Mouse (Mus musculus) stomach, postnatal 0 days (tissue): ENCODE measurements at regions not wholly inside any gene's neighbourhood (a gene's known extent, or its start where the extent isn't known, plus 50 kb on each side); places are given as distances from the start of the nearest gene placed in this dataset.

ENCODE experiments used
- ATAC-seq: fragments of 200-750 bp; cut with Nextera tagmentation; 2 replicates; pipeline ENCODE4 v1.8.0; 2017; ENCODE audit not compliant: low FRiP score, low TSS enrichment
- DNase-seq: peaks from one replicate; pipeline ENCODE4 v3.0.0-alpha.2; 2016; ENCODE audit warnings: low spot score
- H3K27ac ChIP-seq: fragments of 300-500 bp; sonication (generic); replicated peaks from 2 replicates; pipeline ENCODE4 v1.5.1; 2014; ENCODE audit warnings: mild to moderate bottlenecking, control low read depth
- H3K27me3 ChIP-seq: fragments of 300-500 bp; sonication (generic); 2 replicates; pipeline ENCODE4 v1.6.1; 2014; ENCODE audit warnings: low read length; ENCODE audit not compliant: control insufficient read depth, insufficient read depth
- H3K36me3 ChIP-seq: fragments of 300-500 bp; sonication (generic); 2 replicates; pipeline ENCODE4 v1.6.1; 2014; ENCODE audit warnings: low read length, mixed read lengths; ENCODE audit not compliant: control insufficient read depth, insufficient read depth
- H3K4me1 ChIP-seq: fragments of 300-500 bp; sonication (generic); replicated peaks from 2 replicates; pipeline ENCODE4 v1.6.1; 2014; ENCODE audit warnings: antibody characterized with exemption; ENCODE audit not compliant: control insufficient read depth, insufficient read depth
- H3K4me2 ChIP-seq: fragments of 300-500 bp; sonication (generic); replicated peaks from 2 replicates; pipeline ENCODE4 v1.6.1; 2014; ENCODE audit warnings: low read depth, mild to moderate bottlenecking, control low read depth, moderate library complexity
- H3K4me3 ChIP-seq: fragments of 300-500 bp; sonication (generic); 2 replicates; pipeline ENCODE4 v1.5.1; 2014; ENCODE audit warnings: low read depth, low read length, control low read depth
- H3K9ac ChIP-seq: fragments of 300-500 bp; sonication (generic); 2 replicates; pipeline ENCODE4 v1.6.1; 2014; ENCODE audit warnings: mild to moderate bottlenecking, low read length, control low read depth, mixed read lengths
- H3K9me3 ChIP-seq: fragments of 300-500 bp; sonication (generic); 2 replicates; pipeline ENCODE4 v1.6.1; 2016; ENCODE audit warnings: low read length; ENCODE audit not compliant: control insufficient read depth
- CTCF ChIP-seq: IDR thresholded peaks from 2 replicates; pipeline ENCODE4 v1.5.1; 2016; ENCODE audit warnings: antibody characterized with exemption, low read depth, mild to moderate bottlenecking, moderate library complexity
- EP300 ChIP-seq: optimal IDR thresholded peaks from 2 replicates; pipeline ENCODE3; 2016; ENCODE audit warnings: antibody characterized with exemption
- WGBS: fragments of 180-500 bp; shearing (Covaris S2); extraction: QIAGEN DNeasy Blood & Tissue Kit; methylation state at CpG from one replicate; pipeline ENCODE4 v1.1.7; 2014; 5-methylcytosine and 5-hydroxymethylcytosine counted together

GRCm38 (mm10) chr10:91313316-91313715 lies 132.2 kb upstream of the Tmpo start:
- Histone ChIP-seq H3K36me3 (no peaks in the 10 kb centered on the region), H3K27ac (no peak overlapping the region), H3K9me3 (no peaks in the 10 kb centered on the region), H3K9ac (no peak overlapping the region), H3K4me2 (no peak overlapping the region), H3K4me3 (no peak overlapping the region), H3K27me3 (no peaks in the 10 kb centered on the region), H3K4me1 (no peaks in the 10 kb centered on the region)
- no peak for TF ChIP-seq EP300
- TF ChIP-seq CTCF: no peak
- ATAC-seq (no peak), DNase-seq (no peak)
- 22% methylated on average over 3 of the region's 3 CpGs for whole genome bisulfite sequencing

DNA sequence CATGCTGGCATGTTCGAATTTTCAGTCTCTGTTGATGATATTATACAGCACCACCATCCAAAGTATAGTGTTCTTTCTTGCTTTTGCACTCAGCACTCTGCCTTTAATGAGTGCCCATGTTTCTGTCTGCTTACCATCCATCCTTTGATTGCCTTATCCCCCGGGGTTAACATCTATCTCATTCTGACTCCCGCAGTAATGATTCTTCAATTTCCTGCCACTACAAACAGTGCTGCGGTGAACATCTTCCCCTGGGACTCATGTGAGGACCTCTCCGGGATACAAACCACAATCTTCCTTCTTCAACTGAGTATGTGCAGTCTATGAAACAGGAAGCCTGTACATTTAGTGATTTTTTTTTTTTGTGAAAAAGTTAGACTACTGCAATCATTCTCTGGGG lies 131.8 kb upstream of the Tmpo start:
- no peaks in the 10 kb centered on the region for H3K4me1 ChIP-seq
- DNase-seq: no peak

DNA sequence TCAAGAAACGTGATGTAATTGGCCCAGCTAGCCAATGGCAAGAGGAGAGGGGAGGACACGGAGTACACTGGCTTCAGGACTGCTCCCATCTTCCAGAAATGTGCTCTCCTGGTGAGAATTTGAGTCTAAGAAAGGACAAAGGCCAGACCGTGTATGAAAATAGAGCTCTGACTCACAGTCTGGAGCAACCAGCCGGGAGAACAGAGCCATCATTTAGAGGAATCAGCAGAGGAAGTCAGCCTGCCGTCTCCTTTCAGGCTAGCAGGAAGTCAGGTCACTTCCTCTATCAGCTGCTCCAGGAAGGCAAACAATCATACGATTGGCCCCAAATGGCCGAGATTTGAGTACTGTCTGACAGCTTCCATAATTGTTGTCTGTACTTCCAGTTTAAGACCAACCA lies 119.0 kb upstream of the Tmpo start:
- ATAC-seq (no peak), DNase-seq (no peak)
- H3K4me3 ChIP-seq: no peak overlapping the region
- H3K36me3 ChIP-seq: no peaks in the 10 kb centered on the region
- TF ChIP-seq CTCF (no peak), EP300 (no peak)
- no peaks in the 10 kb centered on the region for H3K9me3 ChIP-seq
- 59% methylated on average over 7 of the region's 7 CpGs for WGBS
- H3K27ac ChIP-seq: no peak overlapping the region
- H3K27me3 ChIP-seq: no peaks in the 10 kb centered on the region
- no peak overlapping the region for H3K4me2 ChIP-seq
- H3K9ac ChIP-seq: no peak overlapping the region
- H3K4me1 ChIP-seq: no peaks in the 10 kb centered on the region

More for the DNA sequence above, 131.8 kb upstream of the Tmpo start:
- no peaks in the 10 kb centered on the region for H3K27me3 ChIP-seq
- 68% methylated on average over 5 of the region's 5 CpGs for WGBS
- no peak overlapping the region for H3K27ac ChIP-seq
- no peak for ATAC-seq
- no peak overlapping the region for H3K4me3 ChIP-seq
- no peaks in the 10 kb centered on the region for H3K36me3 ChIP-seq
- TF ChIP-seq EP300 (no peak), CTCF (no peak)
- no peaks in the 10 kb centered on the region for H3K9me3 ChIP-seq
- H3K4me2 ChIP-seq: no peak overlapping the region
- no peak overlapping the region for H3K9ac ChIP-seq

GRCm38 (mm10) chr10:91297792-91298460 lies 116.8 kb upstream of the Tmpo start:
- DNase-seq: peak; percentile 18
- ATAC-seq: no peak

DNA sequence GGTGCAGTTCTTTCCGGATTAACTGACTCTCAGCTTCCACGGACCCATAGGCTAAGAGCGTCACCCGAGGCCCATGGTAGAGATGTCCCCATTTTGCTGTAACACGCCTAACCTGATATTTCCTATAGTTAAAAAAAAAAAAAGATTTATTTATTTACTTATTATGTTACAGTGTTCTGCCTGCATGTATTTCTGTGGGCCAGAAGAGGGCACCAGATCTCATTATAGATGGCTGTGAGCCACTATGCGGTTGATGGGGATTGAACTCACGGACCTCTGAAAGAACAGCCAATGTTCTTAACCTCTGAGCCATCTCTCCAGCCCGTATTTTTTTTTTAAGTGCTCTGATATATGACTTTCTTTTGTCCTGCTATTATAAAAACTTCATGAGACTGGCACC lies 114.2 kb upstream of the Tmpo start:
- H3K4me3 ChIP-seq: no peak overlapping the region
- H3K9ac ChIP-seq: no peak overlapping the region
- no peaks in the 10 kb centered on the region for H3K4me1 ChIP-seq
- no peaks in the 10 kb centered on the region for H3K27me3 ChIP-seq
- TF ChIP-seq EP300 (no peak), CTCF (peak; percentile 59)
- no peaks in the 10 kb centered on the region for H3K36me3 ChIP-seq
- H3K4me2 ChIP-seq: no peak overlapping the region
- DNase-seq (no peak), ATAC-seq (no peak)
- H3K9me3 ChIP-seq: no peaks in the 10 kb centered on the region
- WGBS: 78% methylated on average over 8 of the region's 8 CpGs
- H3K27ac ChIP-seq: no peak overlapping the region

More at GRCm38 (mm10) chr10:91297792-91298460, 116.8 kb upstream of the Tmpo start:
- Histone ChIP-seq H3K9ac (no peak overlapping the region), H3K4me1 (no peaks in the 10 kb centered on the region), H3K36me3 (no peaks in the 10 kb centered on the region), H3K4me2 (no peak overlapping the region), H3K27ac (no peak overlapping the region), H3K4me3 (no peak overlapping the region), H3K27me3 (no peaks in the 10 kb centered on the region), H3K9me3 (no peaks in the 10 kb centered on the region)
- TF ChIP-seq EP300: no peak
- peak; percentile 87 for TF ChIP-seq CTCF
- 39% methylated on average over 9 of the region's 9 CpGs for WGBS

- H3K27ac ChIP-seq: no peak overlapping the region
- no peaks in the 10 kb centered on the region for H3K27me3 ChIP-seq
- no peaks in the 10 kb centered on the region for H3K9me3 ChIP-seq
- TF ChIP-seq CTCF (no peak), EP300 (no peak)
- ATAC-seq: no peak
- H3K4me1 ChIP-seq: no peaks in the 10 kb centered on the region
- WGBS: 84% methylated on average over 6 of the region's 6 CpGs
- no peak overlapping the region for H3K4me3 ChIP-seq
- no peak for DNase-seq
- no peak overlapping the region for H3K4me2 ChIP-seq
- no peaks in the 10 kb centered on the region for H3K36me3 ChIP-seq
- no peak overlapping the region for H3K9ac ChIP-seq
Measured at GRCm38 (mm10) chr10:91293226-91293625, 112.1 kb upstream of the Tmpo start.
